Mouse (Mus musculus) layer of hippocampus, adult 9-11 months (tissue): ENCODE results near the gene Anpep.

Experiments used
- DNase-seq: peaks from one replicate; pipeline ENCODE4 v3.0.0; 2022

Anpep gene

GRCm38 (mm10) chr7:79860811-79861210 lies at the start of gene Anpep:
Anpep (minus strand) TSS chr7:79861059.
- no peak for DNase-seq

GRCm38 (mm10) chr7:79907356-79907755 lies 46.5 kb upstream of the Anpep start:
- no peak for DNase-seq

GRCm38 (mm10) chr7:79906914-79907313 lies 46.1 kb upstream of the Anpep start:
- no peak for DNase-seq

GRCm38 (mm10) chr7:79905193-79905592 lies 44.3 kb upstream of the Anpep start:
- DNase-seq: no peak

- no peak for DNase-seq
Observed at GRCm38 (mm10) chr7:79903160-79903792, 42.4 kb upstream of the Anpep start.

- no peak for DNase-seq
Observed at GRCm38 (mm10) chr7:79900753-79901152, 39.9 kb upstream of the Anpep start.

- no peak for DNase-seq
Observed at GRCm38 (mm10) chr7:79895225-79895624, 34.4 kb upstream of the Anpep start.

GRCm38 (mm10) chr7:79894790-79895189 lies 33.9 kb upstream of the Anpep start:
- no peak for DNase-seq

- no peak for DNase-seq
Observed at GRCm38 (mm10) chr7:79892576-79893428, 31.9 kb upstream of the Anpep start.

GRCm38 (mm10) chr7:79890436-79891221 lies 29.8 kb upstream of the Anpep start:
- DNase-seq: no peak

- DNase-seq: no peak
Observed at GRCm38 (mm10) chr7:79888603-79889002, 27.7 kb upstream of the Anpep start.

GRCm38 (mm10) chr7:79883613-79884334 lies 22.9 kb upstream of the Anpep start:
- no peak for DNase-seq

- DNase-seq: no peak
Observed at GRCm38 (mm10) chr7:79881901-79882300, 21.0 kb upstream of the Anpep start.

- no peak for DNase-seq
Observed at GRCm38 (mm10) chr7:79880998-79881397, 20.1 kb upstream of the Anpep start.

GRCm38 (mm10) chr7:79880033-79880432 lies 19.2 kb upstream of the Anpep start:
- DNase-seq: no peak

GRCm38 (mm10) chr7:79878455-79879025 lies 17.7 kb upstream of the Anpep start:
- no peak for DNase-seq

- no peak for DNase-seq
Observed at GRCm38 (mm10) chr7:79873407-79873806, 12.5 kb upstream of the Anpep start.

GRCm38 (mm10) chr7:79871797-79872345 lies 11.0 kb upstream of the Anpep start:
- DNase-seq: no peak

- DNase-seq: no peak
Observed at GRCm38 (mm10) chr7:79869072-79869719, 8.3 kb upstream of the Anpep start.

GRCm38 (mm10) chr7:79868475-79868874 lies 7.6 kb upstream of the Anpep start:
- no peak for DNase-seq

- no peak for DNase-seq
Observed at GRCm38 (mm10) chr7:79867861-79868260, 7.0 kb upstream of the Anpep start.
